ENCODE assay signal across 7 mouse cellular contexts in the genomic region with DNA sequence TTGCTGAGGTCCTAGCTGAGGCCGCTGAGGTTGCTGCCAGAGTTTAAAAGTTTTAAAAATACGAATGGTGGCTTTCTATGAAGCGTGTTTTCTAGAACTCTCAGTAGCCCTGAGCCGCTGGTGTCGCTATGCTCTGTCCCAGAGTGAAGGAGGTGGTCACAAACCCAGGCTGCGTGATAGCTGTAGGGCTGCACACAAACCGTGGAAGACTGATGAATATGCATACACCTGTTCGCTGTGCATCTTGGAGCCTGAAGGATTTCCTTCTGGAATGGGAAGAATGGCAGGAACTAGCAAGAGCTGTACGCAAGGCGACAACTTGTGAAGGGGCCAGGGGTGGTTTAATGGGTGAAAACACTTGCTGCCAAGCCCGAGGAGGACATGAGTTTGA. TPM values are rescaled to one million over a fixed set of nuclear protein-coding genes. Genes with fewer than 3 reads are reported as not detected.
DNase-seq lines count a peak whose midpoint lies in the region; ATAC-seq and TF ChIP-seq lines count a peak whose summit lies in the region.

No protein-coding gene starts in this region.

- WGBS in embryonic facial prominence, embryonic 10.5 days = 4% methylated on average over 11 of the region's 11 CpGs
- WGBS in hindbrain, embryonic 13.5 days = 4% methylated on average over 11 of the region's 11 CpGs

- intact Hi-C loops in left cerebral cortex, adult 2 months (cut with DNase I) = no loop called here

- H3K36me3 ChIP-seq in embryonic facial prominence, embryonic 10.5 days (replicated peaks) = peaks cover 21% of the 10 kb centered on the region
- peaks cover 14% of the 10 kb centered on the region for H3K36me3 ChIP-seq in hindbrain, embryonic 13.5 days

- peak overlapping the region; percentile 81 for H3K9ac ChIP-seq in hindbrain, embryonic 13.5 days

- peaks cover 22% of the 10 kb centered on the region for H3K4me1 ChIP-seq in embryonic facial prominence, embryonic 10.5 days
- H3K4me1 ChIP-seq in hindbrain, embryonic 13.5 days (replicated peaks) = peaks cover 27% of the 10 kb centered on the region

- H3K27me3 ChIP-seq in embryonic facial prominence, embryonic 10.5 days (replicated peaks; ENCODE audit: low read depth, poor library complexity, severe bottlenecking) = peaks cover 13% of the 10 kb centered on the region; the same call in 1 of the 2 replicates
- H3K27me3 ChIP-seq in hindbrain, embryonic 13.5 days = no peaks in the 10 kb centered on the region

- peak overlapping the region; percentile 96 for H3K4me3 ChIP-seq in left cerebral cortex, adult 2 months
- H3K4me3 ChIP-seq in embryonic facial prominence, embryonic 10.5 days = peak overlapping the region; percentile 82
- peak overlapping the region; percentile 78 for H3K4me3 ChIP-seq in hindbrain, embryonic 13.5 days

- peak; percentile 73 for ATAC-seq in hindbrain, embryonic 13.5 days (ENCODE audit: low FRiP score)
- ATAC-seq in megakaryocyte progenitor cell, adult 5-6 weeks (replicated peaks; ENCODE audit: poor library complexity) = peak; percentile 20; the same call in 1 of the 2 replicates

- H3K9me3 ChIP-seq in embryonic facial prominence, embryonic 10.5 days = no peaks in the 10 kb centered on the region
- H3K9me3 ChIP-seq in hindbrain, embryonic 13.5 days = no peaks in the 10 kb centered on the region

- H3K27ac ChIP-seq in left cerebral cortex, adult 2 months = peak overlapping the region; percentile 51; the same call in 1 of the 2 replicates
- H3K27ac ChIP-seq in embryonic facial prominence, embryonic 10.5 days (replicated peaks) = peak overlapping the region; percentile 95
- H3K27ac ChIP-seq in hindbrain, embryonic 13.5 days = peak overlapping the region; percentile 87

- TF ChIP-seq CTCF in left cerebral cortex, adult 2 months (IDR thresholded peaks at IDR 0.05) = no peak

- H3K4me2 ChIP-seq in hindbrain, embryonic 13.5 days = peak overlapping the region; percentile 71

- no peak for DNase-seq in left cerebral cortex, adult 2 months (ENCODE audit: extremely low spot score in 1 of 2, low spot score in 2 of 2)
- no peak for DNase-seq in left cerebral cortex, adult 9 months (ENCODE audit: low spot score in 2 of 2)
- no peak for DNase-seq in embryonic facial prominence, embryonic 10.5 days (ENCODE audit: low spot score)
- DNase-seq in c-Kit-positive CD71-positive TER-119-positive erythroid progenitor cells, embryonic 14.5 days (ENCODE audit: low spot score) = no peak
- no peak for DNase-seq in thymus, postnatal 0 days (ENCODE audit: low spot score)

RNA-seq across cellular contexts. Expression of gene Mphosph6, which starts 0.6 kb away (rescaled TPM):
- 10 to 100 TPM; 21.9 to 22.4 TPM for total RNA-seq in left cerebral cortex, adult 2 months (2021)
- polyA plus RNA-seq in embryonic facial prominence, embryonic 10.5 days (2016; fragmentation: Nextera tagmentation; extraction: Ambion mirVana) = 63.1 and 67.0 TPM in 2 replicates
- polyA plus RNA-seq in hindbrain, embryonic 13.5 days (2015; fragmentation: Nextera tagmentation; extraction: Ambion mirVana) = 36.4 and 37.5 TPM in 2 replicates
- total RNA-seq in megakaryocyte progenitor cell, adult 5-6 weeks (2015) = 67.2 and 69.9 TPM in 2 replicates
- total RNA-seq in megakaryocyte progenitor cell, adult 5-6 weeks (2017) = 46.5 and 47.4 TPM in 2 replicates
- polyA plus RNA-seq in thymus, postnatal 0 days (2015; fragmentation: Nextera tagmentation; extraction: Ambion mirVana) = 47.0 and 49.4 TPM in 2 replicates
